Mouse (Mus musculus) forebrain, embryonic 10.5 days (tissue): ENCODE measurements around the gene Crtc3. TPM values are rescaled to one million over a fixed set of nuclear protein-coding genes. Genes with fewer than 3 reads are reported as not detected.

Experiments
- DNase-seq: peaks from one replicate; pipeline ENCODE4 v3.0.0-alpha.2; 2017; ENCODE audit warnings: low spot score; ENCODE audit errors: extremely low spot score
- H3K27ac ChIP-seq: fragments of 300-500 bp; sonication (generic); 2 replicates; pipeline ENCODE4 v1.5.1; 2016; ENCODE audit warnings: mild to moderate bottlenecking
- H3K27me3 ChIP-seq: fragments of 300-500 bp; sonication (generic); 2 replicates; pipeline ENCODE4 v1.6.1; 2016; ENCODE audit warnings: mild to moderate bottlenecking; ENCODE audit not compliant: poor library complexity, severe bottlenecking
- H3K36me3 ChIP-seq: fragments of 300-500 bp; sonication (generic); replicated peaks from 2 replicates; pipeline ENCODE4 v1.6.1; 2016; ENCODE audit warnings: mild to moderate bottlenecking, moderate library complexity
- H3K4me1 ChIP-seq: fragments of 300-500 bp; sonication (generic); 2 replicates; pipeline ENCODE4 v1.6.1; 2016
- H3K4me3 ChIP-seq: fragments of 300-500 bp; sonication (generic); 2 replicates; pipeline ENCODE4 v1.5.1; 2016; ENCODE audit warnings: mild to moderate bottlenecking, moderate library complexity
- H3K9me3 ChIP-seq: fragments of 300-500 bp; sonication (generic); 2 replicates; pipeline ENCODE4 v1.6.1; 2016; ENCODE audit warnings: mild to moderate bottlenecking, moderate library complexity
- WGBS: fragments of 180-500 bp; shearing (Covaris S2); methylation state at CpG from one replicate; pipeline ENCODE4 v1.1.7; 2016; 5-methylcytosine and 5-hydroxymethylcytosine counted together
- polyA plus RNA-seq: library from polyadenylated mRNA; unstranded; fragments of >200 nt; fragmentation: Nextera tagmentation; extraction: Ambion mirVana; gene quantifications from 2 replicates; pipeline ENCODE4 v1.2.1, GENCODE M21; 2016

Crtc3 gene
- polyA plus RNA-seq, 1 experiment from 2014 or later: 9.3 TPM

GRCm38 (mm10) chr7:80647437-80647871, 41.2 kb downstream of the Crtc3 start:
- DNase-seq: no peak
- H3K27me3 ChIP-seq: no peaks in the 10 kb centered on the region
- no peak overlapping the region for H3K27ac ChIP-seq
- H3K4me3 ChIP-seq: no peak overlapping the region
- 89% methylated on average over 7 of the region's 7 CpGs for WGBS
- peaks cover 16% of the 10 kb centered on the region for H3K4me1 ChIP-seq
- no peaks in the 10 kb centered on the region for H3K9me3 ChIP-seq
- no peaks in the 10 kb centered on the region for H3K36me3 ChIP-seq

GRCm38 (mm10) chr7:80646093-80647025, 42.3 kb downstream of the Crtc3 start:
- Histone ChIP-seq H3K27ac (no peak overlapping the region), H3K36me3 (no peaks in the 10 kb centered on the region), H3K4me3 (no peak overlapping the region), H3K4me1 (peaks cover 21% of the 10 kb centered on the region), H3K9me3 (no peaks in the 10 kb centered on the region), H3K27me3 (no peaks in the 10 kb centered on the region)
- 81% methylated on average over 10 of the region's 10 CpGs for WGBS
- DNase-seq: no peak

GRCm38 (mm10) chr7:80642976-80643666, 45.6 kb downstream of the Crtc3 start:
- Histone ChIP-seq H3K9me3 (no peaks in the 10 kb centered on the region), H3K27me3 (no peaks in the 10 kb centered on the region), H3K4me1 (peaks cover 25% of the 10 kb centered on the region), H3K4me3 (no peak overlapping the region), H3K36me3 (no peaks in the 10 kb centered on the region), H3K27ac (no peak overlapping the region)
- DNase-seq: no peak
- WGBS: 86% methylated on average over 8 of the region's 8 CpGs

- Histone ChIP-seq H3K4me1 (peaks cover 25% of the 10 kb centered on the region), H3K27me3 (no peaks in the 10 kb centered on the region), H3K9me3 (no peaks in the 10 kb centered on the region), H3K36me3 (no peaks in the 10 kb centered on the region), H3K4me3 (no peak overlapping the region), H3K27ac (no peak overlapping the region)
- 71% methylated on average over 5 of the region's 5 CpGs for WGBS
- no peak for DNase-seq
These were observed 46.1 kb downstream of the Crtc3 start for GRCm38 (mm10) chr7:80642552-80642951.

GRCm38 (mm10) chr7:80641899-80642298, 46.8 kb downstream of the Crtc3 start:
- no peak for DNase-seq
- Histone ChIP-seq H3K4me3 (no peak overlapping the region), H3K9me3 (no peaks in the 10 kb centered on the region), H3K4me1 (peaks cover 30% of the 10 kb centered on the region), H3K27ac (peak overlapping the region; percentile 40; the same call in 1 of the 2 replicates), H3K36me3 (no peaks in the 10 kb centered on the region), H3K27me3 (no peaks in the 10 kb centered on the region)
- 81% methylated on average over 7 of the region's 7 CpGs for WGBS

- H3K9me3 ChIP-seq: no peaks in the 10 kb centered on the region
- no peaks in the 10 kb centered on the region for H3K36me3 ChIP-seq
- H3K4me1 ChIP-seq: peaks cover 34% of the 10 kb centered on the region
- DNase-seq: no peak
- WGBS: 19% methylated on average over 4 of the region's 4 CpGs
- no peaks in the 10 kb centered on the region for H3K27me3 ChIP-seq
- peak overlapping the region; percentile 56; the same call in 1 of the 2 replicates for H3K27ac ChIP-seq
- no peak overlapping the region for H3K4me3 ChIP-seq
These were observed 47.2 kb downstream of the Crtc3 start for GRCm38 (mm10) chr7:80641497-80641896.

GRCm38 (mm10) chr7:80639981-80640380, 48.7 kb downstream of the Crtc3 start:
- H3K27ac ChIP-seq: no peak overlapping the region
- H3K4me1 ChIP-seq: peaks cover 32% of the 10 kb centered on the region
- no peaks in the 10 kb centered on the region for H3K36me3 ChIP-seq
- no peaks in the 10 kb centered on the region for H3K9me3 ChIP-seq
- H3K27me3 ChIP-seq: no peaks in the 10 kb centered on the region
- no peak overlapping the region for H3K4me3 ChIP-seq
- WGBS: 90% methylated on average over 3 of the region's 3 CpGs
- no peak for DNase-seq

GRCm38 (mm10) chr7:80638460-80638859, 50.2 kb downstream of the Crtc3 start:
- H3K9me3 ChIP-seq: no peaks in the 10 kb centered on the region
- no peak overlapping the region for H3K27ac ChIP-seq
- WGBS: 88% methylated on average over 10 of the region's 10 CpGs
- H3K4me1 ChIP-seq: peaks cover 32% of the 10 kb centered on the region
- no peak for DNase-seq
- H3K36me3 ChIP-seq: no peaks in the 10 kb centered on the region
- no peak overlapping the region for H3K4me3 ChIP-seq
- no peaks in the 10 kb centered on the region for H3K27me3 ChIP-seq

GRCm38 (mm10) chr7:80636953-80637800, 51.5 kb downstream of the Crtc3 start:
- no peaks in the 10 kb centered on the region for H3K9me3 ChIP-seq
- H3K27me3 ChIP-seq: no peaks in the 10 kb centered on the region
- no peaks in the 10 kb centered on the region for H3K36me3 ChIP-seq
- H3K4me1 ChIP-seq: peaks cover 27% of the 10 kb centered on the region
- no peak for DNase-seq
- no peak overlapping the region for H3K27ac ChIP-seq
- WGBS: 75% methylated on average over 9 of the region's 9 CpGs
- no peak overlapping the region for H3K4me3 ChIP-seq

GRCm38 (mm10) chr7:80636288-80636952, 52.3 kb downstream of the Crtc3 start:
- Histone ChIP-seq H3K27ac (no peak overlapping the region), H3K4me1 (peaks cover 27% of the 10 kb centered on the region), H3K9me3 (no peaks in the 10 kb centered on the region), H3K36me3 (no peaks in the 10 kb centered on the region), H3K27me3 (no peaks in the 10 kb centered on the region), H3K4me3 (no peak overlapping the region)
- DNase-seq: no peak
- WGBS: 82% methylated on average over 17 of the region's 17 CpGs

GRCm38 (mm10) chr7:80635866-80636265, 52.8 kb downstream of the Crtc3 start:
- no peak for DNase-seq
- 75% methylated on average over 5 of the region's 5 CpGs for WGBS
- Histone ChIP-seq H3K9me3 (no peaks in the 10 kb centered on the region), H3K4me3 (no peak overlapping the region), H3K36me3 (no peaks in the 10 kb centered on the region), H3K27ac (no peak overlapping the region), H3K27me3 (no peaks in the 10 kb centered on the region), H3K4me1 (peaks cover 27% of the 10 kb centered on the region)

- Histone ChIP-seq H3K9me3 (no peaks in the 10 kb centered on the region), H3K27me3 (no peaks in the 10 kb centered on the region), H3K4me1 (peaks cover 27% of the 10 kb centered on the region), H3K4me3 (no peak overlapping the region), H3K27ac (no peak overlapping the region), H3K36me3 (no peaks in the 10 kb centered on the region)
- 90% methylated on average over 9 of the region's 9 CpGs for WGBS
- no peak for DNase-seq
These were observed 53.9 kb downstream of the Crtc3 start for GRCm38 (mm10) chr7:80634741-80635140.
